Mouse (Mus musculus) limb, embryonic 15.5 days (tissue): ENCODE measurements around the gene Kidins220. TPM values are rescaled to one million over a fixed set of nuclear protein-coding genes. Genes with fewer than 3 reads are reported as not detected.

Source experiments
- ATAC-seq: fragments of 200-750 bp; cut with Nextera tagmentation; 2 replicates; pipeline ENCODE4 v1.8.0; 2017; ENCODE audit warnings: low read depth, moderate TSS enrichment; ENCODE audit not compliant: insufficient number of reproducible peaks, low FRiP score, low TSS enrichment
- H3K27ac ChIP-seq: fragments of 300-500 bp; sonication (generic); 2 replicates; pipeline ENCODE4 v1.5.1; 2015; ENCODE audit warnings: moderate library complexity, mild to moderate bottlenecking, inconsistent platforms
- H3K27me3 ChIP-seq: fragments of 300-500 bp; sonication (generic); 2 replicates; pipeline ENCODE4 v1.6.1; 2015; ENCODE audit warnings: inconsistent platforms
- H3K36me3 ChIP-seq: fragments of 300-500 bp; sonication (generic); 2 replicates; pipeline ENCODE4 v1.6.1; 2015; ENCODE audit warnings: inconsistent platforms
- H3K4me1 ChIP-seq: fragments of 300-500 bp; sonication (generic); 2 replicates; pipeline ENCODE4 v1.6.1; 2015; ENCODE audit warnings: inconsistent platforms
- H3K4me2 ChIP-seq: fragments of 300-500 bp; sonication (generic); 2 replicates; pipeline ENCODE4 v1.6.1; 2015; ENCODE audit warnings: mild to moderate bottlenecking, inconsistent platforms
- H3K4me3 ChIP-seq: fragments of 300-500 bp; sonication (generic); 2 replicates; pipeline ENCODE4 v1.5.1; 2015; ENCODE audit warnings: mild to moderate bottlenecking, inconsistent platforms
- H3K9ac ChIP-seq: fragments of 300-500 bp; sonication (generic); 2 replicates; pipeline ENCODE4 v1.6.1; 2015; ENCODE audit warnings: inconsistent platforms
- H3K9me3 ChIP-seq: fragments of 300-500 bp; sonication (generic); 2 replicates; pipeline ENCODE4 v1.6.1; 2016; ENCODE audit warnings: inconsistent platforms
- WGBS: fragments of 180-500 bp; shearing (Covaris S2); methylation state at CpG from one replicate; pipeline ENCODE4 v1.1.7; 2015; 5-methylcytosine and 5-hydroxymethylcytosine counted together
- polyA plus RNA-seq: library from polyadenylated mRNA; unstranded; fragments of >200 nt; fragmentation: Nextera tagmentation; extraction: Ambion mirVana; gene quantifications from 2 replicates; pipeline ENCODE4 v1.2.1, GENCODE M21; 2015

Gene Kidins220
- polyA plus RNA-seq, 1 experiment from 2014 or later = 24.4 TPM

DNA sequence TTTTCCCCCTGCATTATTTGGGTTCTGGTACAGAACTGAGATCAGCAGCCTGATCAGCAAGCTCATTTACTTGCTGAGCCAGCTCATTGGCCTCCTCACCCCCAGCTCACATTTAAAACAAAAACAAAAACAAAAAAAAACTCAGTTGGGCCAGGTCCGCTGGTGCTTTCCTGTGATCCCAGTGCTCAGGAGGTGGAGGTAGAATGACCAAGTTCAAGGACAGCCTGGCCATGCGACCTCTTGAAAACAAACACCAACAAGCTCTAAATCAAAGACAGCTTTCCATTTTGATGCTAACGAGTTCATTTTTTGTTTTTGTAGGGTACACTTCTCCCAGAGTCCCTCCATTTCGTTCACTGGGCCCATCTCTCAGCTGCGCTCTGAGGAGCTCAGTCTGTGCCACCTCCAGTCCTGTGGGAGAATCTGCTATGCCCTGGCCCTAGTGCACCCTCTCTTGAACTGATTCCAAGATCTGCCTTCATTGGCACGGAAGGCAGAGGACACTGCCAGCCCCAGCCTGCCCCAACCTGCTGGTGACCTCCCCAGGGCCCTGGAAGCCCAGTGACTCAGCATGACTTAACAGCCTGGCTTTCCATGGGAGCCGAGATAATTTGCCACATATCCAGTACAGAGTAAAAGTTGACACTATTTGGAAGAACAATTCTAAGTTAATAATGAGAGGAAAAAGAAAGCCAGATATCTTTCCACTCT is 135.4 kb downstream of the Kidins220 start:
- peak; percentile 35; the same call in 1 of the 2 replicates for ATAC-seq

DNA sequence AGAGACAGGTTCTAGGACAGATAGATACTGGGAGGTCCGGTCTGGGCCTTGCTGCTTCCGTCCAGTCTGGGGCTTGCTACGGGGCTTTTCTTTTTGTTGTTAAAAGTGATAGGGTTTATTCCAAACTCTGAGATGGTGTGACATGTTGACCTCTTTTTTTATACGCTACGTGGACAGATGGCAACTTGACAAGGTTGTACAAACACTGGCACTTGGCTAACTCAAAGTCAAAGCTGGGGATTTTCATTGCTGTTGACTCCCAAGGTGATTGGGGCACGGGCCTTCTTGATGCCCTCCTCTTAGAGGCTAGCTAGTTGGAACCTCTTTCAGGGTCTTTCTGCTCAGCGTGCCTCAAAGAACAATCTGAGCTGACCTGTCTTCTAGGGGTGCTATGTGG is 136.0 kb downstream of the Kidins220 start:
- H3K27me3 ChIP-seq = no peaks in the 10 kb centered on the region
- no peak for ATAC-seq
- H3K36me3 ChIP-seq = no peaks in the 10 kb centered on the region
- no peak overlapping the region for H3K4me3 ChIP-seq
- no peaks in the 10 kb centered on the region for H3K9me3 ChIP-seq
- no peak overlapping the region for H3K9ac ChIP-seq
- H3K27ac ChIP-seq = no peak overlapping the region
- 0 out of 2 replicates have a peak, but pooled peaks cover 3% of the 10 kb centered on the region for H3K4me1 ChIP-seq
- 87% methylated on average over 7 of the region's 7 CpGs for WGBS
- H3K4me2 ChIP-seq = no peak overlapping the region

More for the DNA sequence above, 135.4 kb downstream of the Kidins220 start:
- H3K4me2 ChIP-seq = no peak overlapping the region
- H3K9ac ChIP-seq = no peak overlapping the region
- no peaks in the 10 kb centered on the region for H3K9me3 ChIP-seq
- H3K4me1 ChIP-seq = 0 out of 2 replicates have a peak, but pooled peaks cover 3% of the 10 kb centered on the region
- no peak overlapping the region for H3K27ac ChIP-seq
- 60% methylated on average over 7 of the region's 7 CpGs for WGBS
- no peaks in the 10 kb centered on the region for H3K36me3 ChIP-seq
- no peak overlapping the region for H3K4me3 ChIP-seq
- H3K27me3 ChIP-seq = no peaks in the 10 kb centered on the region

Other genes with a start within 250 kb of the Kidins220 start
- 122 and 127 TPM in 2 replicates for gene Mboat2, start 144.0 kb upstream of the Kidins220 start, polyA plus RNA-seq
- gene Id2, start 122.2 kb downstream of the Kidins220 start, polyA plus RNA-seq = 265 and 283 TPM in 2 replicates